Mouse (Mus musculus) stomach, postnatal 0 days (tissue): ENCODE data around the gene Clstn1.

Source experiments
- CTCF ChIP-seq: IDR thresholded peaks from 2 replicates; pipeline ENCODE4 v1.5.1; 2016; ENCODE audit warnings: antibody characterized with exemption, low read depth, mild to moderate bottlenecking, moderate library complexity
- EP300 ChIP-seq: optimal IDR thresholded peaks from 2 replicates; pipeline ENCODE3; 2016; ENCODE audit warnings: antibody characterized with exemption

DNA sequence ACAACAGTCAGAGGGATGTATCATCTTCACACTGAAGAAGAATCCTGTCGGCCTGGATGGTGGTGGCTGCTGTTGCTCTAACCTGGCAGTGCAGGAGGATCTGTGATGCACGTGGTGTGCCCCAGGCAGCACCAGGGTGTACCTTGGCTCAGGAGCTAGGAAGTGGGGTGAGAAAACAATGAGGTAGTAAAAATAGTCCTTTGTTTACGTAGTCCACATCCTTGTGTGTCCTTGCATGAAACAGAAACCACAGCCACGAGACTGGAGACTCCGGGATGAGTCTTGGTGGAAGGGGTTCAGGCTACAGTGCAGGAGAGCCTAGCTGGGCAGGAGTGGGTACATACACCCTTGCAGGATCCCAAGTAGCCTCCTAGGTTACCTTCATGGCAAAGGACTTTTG is 15.1 kb upstream of the Clstn1 start:
- TF ChIP-seq CTCF (no peak), EP300 (no peak)
